Mouse (Mus musculus) forebrain, embryonic 11.5 days (tissue): ENCODE results near the gene Gpatch8. TPM values are rescaled to one million over a fixed set of nuclear protein-coding genes. Genes with fewer than 3 reads are reported as not detected.

ENCODE experiments used
- ATAC-seq: fragments of 200-750 bp; cut with Nextera tagmentation; replicated peaks from 2 replicates; pipeline ENCODE4 v1.8.0; 2017; ENCODE audit warnings: moderate TSS enrichment; ENCODE audit not compliant: low FRiP score
- DNase-seq: peaks from one replicate; pipeline ENCODE4 v3.0.0-alpha.2; 2017; ENCODE audit warnings: low spot score
- H3K27ac ChIP-seq: fragments of 300-500 bp; sonication (generic); 2 replicates; pipeline ENCODE4 v1.5.1; 2014; ENCODE audit warnings: low read depth, low read length
- H3K27me3 ChIP-seq: fragments of 300-500 bp; sonication (generic); 2 replicates; pipeline ENCODE4 v1.6.1; 2014; ENCODE audit warnings: mild to moderate bottlenecking, low read length, mixed read lengths; ENCODE audit not compliant: control insufficient read depth, insufficient read depth
- H3K36me3 ChIP-seq: fragments of 300-500 bp; sonication (generic); 2 replicates; pipeline ENCODE4 v1.6.1; 2014; ENCODE audit warnings: mild to moderate bottlenecking, low read length, moderate library complexity, mixed read lengths; ENCODE audit not compliant: control insufficient read depth, insufficient read depth
- H3K4me1 ChIP-seq: fragments of 300-500 bp; sonication (generic); replicated peaks from 2 replicates; pipeline ENCODE4 v1.6.1; 2014; ENCODE audit warnings: low read length, mixed read lengths; ENCODE audit not compliant: control insufficient read depth, insufficient read depth
- H3K4me2 ChIP-seq: fragments of 300-500 bp; sonication (generic); 2 replicates; pipeline ENCODE4 v1.6.1; 2014; ENCODE audit warnings: low read depth, mild to moderate bottlenecking, low read length, moderate library complexity, mixed read lengths; ENCODE audit not compliant: severe bottlenecking
- H3K4me3 ChIP-seq: fragments of 300-500 bp; sonication (generic); 2 replicates; pipeline ENCODE4 v1.5.1; 2014; ENCODE audit warnings: low read depth, low read length
- H3K9ac ChIP-seq: fragments of 300-500 bp; sonication (generic); 2 replicates; pipeline ENCODE4 v1.6.1; 2014; ENCODE audit warnings: low read length
- H3K9me3 ChIP-seq: fragments of 300-500 bp; sonication (generic); 2 replicates; pipeline ENCODE4 v1.6.1; 2016; ENCODE audit warnings: low read length, mixed read lengths; ENCODE audit not compliant: control insufficient read depth
- WGBS: fragments of 180-500 bp; shearing (Covaris S2); extraction: QIAGEN DNeasy Blood & Tissue Kit; methylation state at CpG from one replicate; pipeline ENCODE4 v1.1.7; 2014; 5-methylcytosine and 5-hydroxymethylcytosine counted together
- polyA plus RNA-seq: library from polyadenylated mRNA; unstranded; fragments of >200 nt; fragmentation: Nextera tagmentation; extraction: Ambion mirVana; gene quantifications from 2 replicates; pipeline ENCODE4 v1.2.1, GENCODE M21; 2014

Gpatch8 gene
- polyA plus RNA-seq, 1 experiment from 2014 or later, result 54.5 TPM

DNA sequence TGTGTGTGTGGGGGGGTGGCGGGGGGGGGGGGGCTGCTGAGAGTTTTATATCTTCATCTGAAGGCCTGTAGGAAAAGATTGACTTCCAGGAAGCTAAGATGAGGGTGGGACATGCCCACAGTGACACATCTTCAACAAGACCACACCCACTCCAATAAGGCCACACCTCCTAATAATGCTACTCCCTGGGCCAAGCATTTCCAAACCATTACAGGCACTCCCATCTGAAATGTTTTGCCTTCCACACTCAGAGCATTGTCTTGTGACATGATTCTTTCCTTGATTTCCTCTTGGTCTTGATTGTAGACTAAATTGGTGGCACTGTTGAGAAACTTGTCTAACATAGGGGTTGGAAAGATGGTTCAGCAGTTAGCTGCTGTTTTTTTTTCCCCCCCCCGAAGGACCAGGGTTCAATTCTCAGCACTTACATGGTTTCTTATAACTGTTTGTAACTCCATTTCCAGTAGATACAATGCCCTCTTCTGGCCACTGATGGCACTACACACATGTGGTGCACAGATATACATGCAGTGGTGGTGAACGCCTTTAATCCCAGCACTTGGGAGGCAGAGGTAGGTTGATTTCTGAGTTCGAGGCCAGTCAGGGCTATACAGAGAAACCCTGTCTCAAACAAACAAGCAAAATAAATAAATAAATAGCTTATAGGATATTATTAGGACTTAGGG is 30.4 kb upstream of the Gpatch8 start:
- DNase-seq (no peak), ATAC-seq (no peak)
- H3K9ac ChIP-seq, result no peak overlapping the region
- H3K4me2 ChIP-seq, result no peak overlapping the region
- no peak overlapping the region for H3K4me3 ChIP-seq
- peaks cover 14% of the 10 kb centered on the region for H3K4me1 ChIP-seq
- H3K27ac ChIP-seq, result no peak overlapping the region
- 93% methylated on average over 4 of the region's 4 CpGs for WGBS
- H3K27me3 ChIP-seq, result no peaks in the 10 kb centered on the region
- no peaks in the 10 kb centered on the region for H3K36me3 ChIP-seq
- H3K9me3 ChIP-seq, result no peaks in the 10 kb centered on the region

DNA sequence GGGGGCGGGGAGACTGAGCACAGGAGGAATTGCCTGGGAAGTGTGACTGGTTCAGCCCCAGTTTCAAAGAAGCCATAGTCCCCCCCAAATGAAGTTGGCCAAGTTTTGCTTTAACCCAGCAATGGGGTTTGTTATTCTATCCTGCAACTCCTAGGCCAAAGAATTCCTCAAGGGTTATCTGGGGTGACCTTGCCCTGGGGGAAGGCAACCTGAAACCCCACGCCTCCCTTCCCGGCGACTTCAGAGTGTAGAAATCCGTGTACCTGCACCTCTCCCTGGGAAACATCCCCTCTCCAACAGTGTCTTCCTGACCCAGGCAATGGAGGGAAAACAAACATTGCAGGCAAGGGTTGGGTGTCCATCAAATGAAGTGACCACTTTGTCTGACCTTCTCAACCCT is 26.5 kb upstream of the Gpatch8 start:
- 0 out of 2 replicates have a peak overlapping the region, but pooled peaks have one; percentile 6 for H3K27ac ChIP-seq
- H3K27me3 ChIP-seq, result no peaks in the 10 kb centered on the region
- no peak for ATAC-seq
- H3K4me1 ChIP-seq, result peaks cover 39% of the 10 kb centered on the region
- no peaks in the 10 kb centered on the region for H3K9me3 ChIP-seq
- 21% methylated on average over 5 of the region's 5 CpGs for WGBS
- H3K4me2 ChIP-seq, result no peak overlapping the region
- no peak for DNase-seq
- H3K36me3 ChIP-seq, result no peaks in the 10 kb centered on the region
- no peak overlapping the region for H3K4me3 ChIP-seq
- H3K9ac ChIP-seq, result no peak overlapping the region

DNA sequence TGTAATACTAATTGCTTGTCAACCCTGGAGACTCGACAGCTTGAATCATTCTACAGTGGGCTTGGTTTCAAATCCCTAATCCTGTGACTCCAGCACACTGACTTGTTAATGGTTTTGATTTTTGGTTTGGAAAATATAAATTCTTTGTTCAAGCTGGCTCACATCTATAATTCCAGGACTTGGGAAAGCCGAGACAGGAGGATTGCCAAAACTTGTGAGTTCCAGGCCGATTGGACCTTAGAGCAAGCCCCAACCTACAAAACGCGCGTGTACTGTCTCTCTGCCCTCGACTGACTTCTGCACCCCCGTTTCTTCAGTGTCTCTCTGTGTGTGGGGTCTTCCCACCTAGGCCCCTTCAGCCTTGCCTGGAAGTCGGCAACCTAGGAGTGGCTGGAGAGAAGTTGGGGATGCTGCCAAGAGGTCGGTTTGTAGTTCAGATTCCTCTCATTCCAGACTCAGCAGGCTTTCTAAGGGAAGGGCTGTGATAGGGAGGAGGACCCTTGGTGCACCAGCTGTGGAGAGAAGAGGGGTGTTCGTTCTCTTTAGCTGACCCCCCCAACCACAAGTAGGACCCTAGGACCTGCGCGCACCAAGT is 25.9 kb upstream of the Gpatch8 start:
- H3K27me3 ChIP-seq, result no peaks in the 10 kb centered on the region
- no peak overlapping the region for H3K4me2 ChIP-seq
- H3K9me3 ChIP-seq, result no peaks in the 10 kb centered on the region
- H3K4me3 ChIP-seq, result no peak overlapping the region
- peak overlapping the region; percentile 33 for H3K9ac ChIP-seq
- no peaks in the 10 kb centered on the region for H3K36me3 ChIP-seq
- ATAC-seq, result no peak
- 15% methylated on average over 13 of the region's 13 CpGs for WGBS
- peak overlapping the region; percentile 78 for H3K27ac ChIP-seq
- DNase-seq, result no peak
- peaks cover 39% of the 10 kb centered on the region for H3K4me1 ChIP-seq

DNA sequence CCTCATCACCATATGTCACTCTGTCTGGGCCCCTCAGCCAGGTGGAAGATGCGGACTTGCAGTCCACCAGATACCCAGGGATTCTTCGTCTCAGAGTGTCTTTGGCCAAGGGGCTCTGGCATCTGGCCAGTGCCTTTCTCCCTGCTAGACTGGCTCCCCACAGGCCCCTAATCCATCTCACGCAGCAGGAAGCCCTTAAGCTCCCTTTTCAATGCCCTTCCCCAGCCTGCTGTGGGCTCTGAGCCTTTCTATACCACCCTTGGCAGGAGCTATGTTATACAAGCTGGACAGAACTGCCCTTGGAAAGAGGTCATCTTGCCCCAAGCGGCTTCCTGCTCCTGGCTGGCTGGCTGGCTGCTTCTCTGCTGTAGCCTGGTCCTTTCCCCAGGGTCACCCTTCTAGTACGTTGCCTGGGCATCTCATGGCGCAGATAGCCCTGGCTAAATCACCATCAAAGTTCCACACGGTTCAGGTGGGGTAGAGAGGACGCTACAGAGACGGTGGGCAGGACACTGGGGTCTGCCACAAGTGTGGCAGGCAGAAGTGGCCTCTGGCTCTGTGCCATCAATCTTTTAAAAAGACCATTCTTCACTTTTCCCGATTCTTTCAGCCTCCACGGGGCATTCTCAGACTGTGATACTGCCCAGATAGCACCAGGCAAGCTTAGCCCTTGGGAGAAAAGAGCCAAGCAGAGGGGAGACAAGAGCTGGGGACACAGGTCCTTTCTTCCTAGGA is 25.3 kb upstream of the Gpatch8 start:
- Histone ChIP-seq H3K4me1 (peaks cover 39% of the 10 kb centered on the region), H3K4me2 (0 out of 2 replicates have a peak overlapping the region, but pooled peaks have one; percentile 24), H3K9me3 (no peaks in the 10 kb centered on the region), H3K36me3 (no peaks in the 10 kb centered on the region), H3K27me3 (no peaks in the 10 kb centered on the region), H3K9ac (peak overlapping the region; percentile 33), H3K27ac (peak overlapping the region; percentile 78), H3K4me3 (no peak overlapping the region)
- ATAC-seq (no peak), DNase-seq (no peak)
- WGBS, result 9% methylated on average over 11 of the region's 11 CpGs

DNA sequence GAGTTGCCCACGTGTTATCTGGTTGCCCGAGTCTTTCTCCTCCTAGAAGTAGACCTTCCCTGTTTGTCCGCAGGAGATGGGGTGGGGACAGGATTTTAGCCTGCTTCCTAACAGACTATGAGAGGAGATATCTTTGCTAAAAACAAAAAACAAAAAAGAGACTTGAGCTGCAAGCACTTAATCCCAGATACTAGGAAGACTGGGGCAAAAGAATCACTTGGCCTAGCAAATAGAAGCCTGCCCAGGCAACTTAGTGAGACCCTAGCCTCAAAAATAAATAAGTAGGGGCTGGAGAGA is 23.8 kb upstream of the Gpatch8 start:
- Histone ChIP-seq H3K36me3 (no peaks in the 10 kb centered on the region), H3K4me2 (peak overlapping the region; percentile 44), H3K27ac (peak overlapping the region; percentile 97), H3K4me3 (no peak overlapping the region), H3K4me1 (peaks cover 39% of the 10 kb centered on the region), H3K9me3 (no peaks in the 10 kb centered on the region), H3K9ac (peak overlapping the region; percentile 56), H3K27me3 (no peaks in the 10 kb centered on the region)
- DNase-seq, result no peak
- no peak for ATAC-seq
- 18% methylated on average over 3 of the region's 3 CpGs for WGBS

DNA sequence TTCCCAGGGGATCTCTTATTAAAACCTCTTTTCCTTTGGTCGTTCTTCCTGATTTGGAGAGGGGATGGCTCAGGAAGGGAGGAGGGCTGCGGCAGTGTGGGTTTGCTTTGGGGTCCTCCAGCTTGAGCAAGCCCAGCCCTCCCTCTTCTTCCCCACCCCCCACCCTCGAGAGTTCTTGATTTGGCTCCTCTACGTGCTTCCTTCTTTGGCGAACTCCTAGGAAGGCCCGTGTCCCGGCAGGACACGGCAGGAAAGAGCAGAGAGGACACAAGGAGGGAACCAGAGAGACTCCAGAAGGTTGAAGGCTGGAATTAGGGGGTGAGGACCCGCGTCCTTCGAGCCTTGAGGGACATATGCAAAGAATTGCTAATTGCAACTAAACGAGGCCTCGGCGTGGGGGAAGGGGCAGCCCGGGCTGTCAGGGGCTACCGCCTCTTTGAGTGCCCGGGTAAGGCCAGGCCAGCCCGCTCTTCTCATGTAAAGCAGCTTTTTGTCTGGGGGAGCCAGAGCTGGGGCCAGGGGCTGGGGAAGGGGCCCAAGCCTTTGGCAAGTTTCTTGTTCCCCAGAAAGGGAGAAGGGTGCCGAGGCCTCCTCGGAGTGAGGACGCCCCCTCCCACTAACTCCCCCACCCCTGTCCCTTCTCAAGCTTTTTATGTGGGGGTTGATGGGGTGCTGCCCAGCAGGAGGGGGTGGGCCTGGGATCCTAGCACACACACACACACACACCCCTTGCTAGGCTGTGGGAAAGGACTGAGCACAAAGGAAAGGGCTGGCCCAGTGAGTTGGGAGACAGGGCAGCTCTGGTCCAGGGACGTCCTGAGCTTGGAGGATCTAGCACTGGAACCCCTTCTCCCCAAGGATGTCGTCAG is 23.2 kb upstream of the Gpatch8 start, which contains the start of gene Gm11627:
TSS of gene Gm11627 (minus strand) at position 297 of the 869 bp plus-strand sequence.
- Histone ChIP-seq H3K4me1 (peaks cover 39% of the 10 kb centered on the region), H3K36me3 (no peaks in the 10 kb centered on the region), H3K9me3 (no peaks in the 10 kb centered on the region), H3K4me3 (peak within 1 kb of the TSS; percentile 21), H3K9ac (peak within 1 kb of the TSS; percentile 56), H3K27me3 (no peaks in the 10 kb centered on the region), H3K27ac (peak within 1 kb of the TSS; percentile 97), H3K4me2 (peak within 1 kb of the TSS; percentile 44)
- DNase-seq, result peak; percentile 91
- peak; percentile 91 for ATAC-seq
- 2% methylated on average over 23 of the region's 23 CpGs for WGBS

DNA sequence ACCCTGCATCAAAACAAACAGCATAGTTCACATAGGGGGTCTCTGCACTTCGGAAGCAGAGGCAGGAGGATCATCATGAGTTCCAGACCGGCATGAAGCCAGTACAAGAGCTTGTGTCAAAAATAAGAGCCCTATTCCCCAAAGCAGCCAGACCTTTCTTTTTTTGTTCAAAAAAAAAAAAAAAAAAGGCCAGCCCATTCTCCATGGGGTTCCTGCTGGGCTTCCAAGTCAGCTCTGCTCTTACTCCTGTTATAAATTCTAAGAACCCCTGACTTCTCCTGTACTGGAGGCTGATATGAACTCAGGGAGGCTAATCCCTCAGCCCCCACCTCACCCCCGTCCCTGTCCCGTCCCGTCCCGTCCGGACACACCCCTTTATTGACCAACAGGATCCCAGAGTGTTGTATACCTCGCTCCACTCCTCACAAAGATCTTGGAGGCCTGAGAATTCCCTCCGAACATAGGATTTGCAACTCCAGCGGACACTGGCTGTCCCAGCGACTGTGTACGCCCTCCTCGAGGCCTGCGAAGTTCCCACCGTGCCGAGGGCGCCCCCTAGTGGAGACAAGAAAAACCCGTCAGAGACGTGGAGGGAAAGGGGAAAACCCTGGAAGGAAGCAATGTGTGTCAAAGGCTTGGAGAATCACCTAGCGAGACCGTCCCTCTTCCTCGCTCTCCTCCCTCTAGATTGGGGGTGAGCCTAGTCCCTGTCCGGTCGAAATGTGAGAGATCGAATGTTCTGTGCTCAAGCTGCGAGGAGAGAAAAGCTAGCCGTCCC is 22.3 kb upstream of the Gpatch8 start:
- H3K4me1 ChIP-seq, result peaks cover 39% of the 10 kb centered on the region
- ATAC-seq, result peak; percentile 23
- H3K27me3 ChIP-seq, result no peaks in the 10 kb centered on the region
- peak overlapping the region; percentile 56 for H3K9ac ChIP-seq
- H3K4me3 ChIP-seq, result peak overlapping the region; percentile 21
- peak; percentile 93 for DNase-seq
- H3K36me3 ChIP-seq, result no peaks in the 10 kb centered on the region
- WGBS, result 6% methylated on average over 27 of the region's 27 CpGs
- H3K27ac ChIP-seq, result peak overlapping the region; percentile 97
- no peaks in the 10 kb centered on the region for H3K9me3 ChIP-seq
- peak overlapping the region; percentile 44 for H3K4me2 ChIP-seq
